Mouse (Mus musculus) urinary bladder, postnatal 14 days (tissue): Measurements from ENCODE around the gene Sirt2.

Source experiments
- DNase-seq: peaks from one replicate; pipeline ENCODE4 v3.0.0; 2021; ENCODE audit warnings: low spot score

Gene Sirt2

GRCm38 (mm10) chr7:28795832-28796231 is 29.3 kb downstream of the Sirt2 start:
- no peak for DNase-seq

DNA sequence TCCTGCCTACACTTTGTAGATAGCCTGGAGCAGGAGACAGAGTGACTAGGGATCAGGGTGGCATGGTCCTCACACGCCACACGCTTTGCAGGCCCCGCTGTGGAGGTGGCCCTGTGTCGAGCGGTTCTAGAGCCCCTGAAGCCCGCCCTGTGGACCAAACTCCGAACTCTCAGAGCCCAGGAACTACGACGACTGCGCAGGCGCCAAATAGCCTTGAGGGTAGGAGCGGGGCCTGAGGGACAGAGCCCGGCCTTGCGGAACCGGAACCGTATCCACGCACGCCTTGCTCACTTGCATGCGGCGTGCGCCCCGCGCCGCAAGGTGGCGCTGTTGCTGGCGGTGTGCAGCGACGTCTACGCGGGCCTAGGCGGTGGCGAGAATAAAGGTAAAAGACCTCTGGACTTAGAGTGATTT is 30.0 kb downstream of the Sirt2 start:
- DNase-seq = peak; percentile 87

- DNase-seq = no peak
Measured at GRCm38 (mm10) chr7:28799994-28800393, 33.5 kb downstream of the Sirt2 start.

GRCm38 (mm10) chr7:28801451-28801850 is 34.9 kb downstream of the Sirt2 start:
- no peak for DNase-seq

- peak; percentile 88 for DNase-seq
Measured at GRCm38 (mm10) chr7:28801901-28802670, 35.6 kb downstream of the Sirt2 start.

- DNase-seq = peak; percentile 60
Measured at GRCm38 (mm10) chr7:28802846-28803588, 36.5 kb downstream of the Sirt2 start.

DNA sequence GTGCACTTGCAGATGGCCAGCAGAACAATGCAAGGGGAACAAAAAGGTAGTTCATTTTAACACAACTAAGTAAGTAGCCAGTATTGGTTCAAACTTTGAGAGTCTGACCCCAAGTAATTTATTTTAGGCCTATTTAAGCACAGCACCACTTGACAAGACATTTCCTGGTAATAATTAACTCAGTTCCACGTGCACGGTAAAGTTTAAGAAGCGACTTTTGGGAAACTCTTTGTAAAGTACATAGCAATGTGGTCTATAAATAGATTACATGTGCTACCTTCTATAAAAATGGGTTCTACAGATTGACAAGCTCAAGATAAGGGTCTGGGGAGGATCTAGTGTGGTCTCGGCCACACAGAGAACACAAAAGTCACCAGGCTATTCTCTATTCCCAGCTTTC is 37.2 kb downstream of the Sirt2 start:
- no peak for DNase-seq

DNA sequence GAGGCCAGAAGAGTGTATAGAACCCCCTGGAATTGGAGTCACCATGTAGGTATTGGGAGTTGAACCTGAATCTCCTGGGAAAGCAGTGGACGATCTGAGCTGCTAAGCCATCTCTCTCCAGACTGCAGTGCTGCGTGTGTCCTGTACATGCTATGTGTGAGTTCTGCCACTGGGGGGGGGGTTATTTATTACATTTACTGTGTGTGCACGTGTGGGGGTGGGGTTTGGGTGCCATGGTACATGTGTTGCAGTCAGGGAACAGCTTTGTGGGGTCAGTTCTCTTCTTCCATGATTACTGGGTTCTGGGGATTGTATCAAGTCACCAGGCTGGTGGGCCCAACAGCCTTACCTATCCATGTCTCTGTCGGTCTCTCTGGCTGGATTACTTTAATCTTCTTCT is 40.3 kb downstream of the Sirt2 start:
- DNase-seq = no peak

- peak; percentile 46 for DNase-seq
Measured at GRCm38 (mm10) chr7:28807641-28808220, 41.2 kb downstream of the Sirt2 start.

- peak; percentile 68 for DNase-seq
Measured at GRCm38 (mm10) chr7:28808221-28808941, 41.8 kb downstream of the Sirt2 start, which contains the start of gene Hnrnpl. Gene Hnrnpl, plus strand, starts transcription at chr7:28808541.

GRCm38 (mm10) chr7:28808957-28809393 is 42.4 kb downstream of the Sirt2 start:
- DNase-seq = peak; percentile 97

DNA sequence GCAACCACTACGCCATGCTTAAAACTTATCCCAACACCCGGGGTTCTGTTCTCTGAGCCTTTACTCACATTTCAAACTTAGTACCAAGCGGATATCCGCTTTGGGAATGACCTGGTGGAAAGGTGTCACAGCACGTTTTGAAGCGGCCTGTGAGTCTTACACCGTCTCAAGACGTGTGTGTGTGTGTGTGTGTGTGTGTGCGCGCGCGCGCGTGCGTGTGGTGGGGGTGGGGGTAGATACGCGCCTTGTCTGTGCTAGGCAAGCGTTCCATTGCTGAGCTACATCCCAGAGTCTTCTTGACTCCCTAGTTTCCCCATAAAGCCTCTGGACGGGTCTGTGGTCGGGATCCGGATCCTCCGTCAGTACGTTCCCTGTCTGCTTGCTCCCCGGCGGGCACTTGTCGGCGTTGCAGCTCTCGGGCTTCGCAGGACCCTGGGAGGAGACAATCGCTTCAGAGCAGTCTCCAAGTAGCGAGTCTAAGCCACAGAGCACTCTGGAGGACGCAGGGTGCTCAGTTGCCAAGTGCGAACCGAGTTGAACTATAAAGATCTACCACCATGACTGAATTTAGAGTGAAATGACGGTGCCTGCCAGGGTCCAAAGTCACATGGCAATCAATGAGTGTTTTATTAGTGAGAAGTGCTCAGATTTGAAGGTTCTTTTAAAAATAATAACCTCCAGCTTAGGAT is 43.0 kb downstream of the Sirt2 start:
- peak; percentile 68 for DNase-seq

DNA sequence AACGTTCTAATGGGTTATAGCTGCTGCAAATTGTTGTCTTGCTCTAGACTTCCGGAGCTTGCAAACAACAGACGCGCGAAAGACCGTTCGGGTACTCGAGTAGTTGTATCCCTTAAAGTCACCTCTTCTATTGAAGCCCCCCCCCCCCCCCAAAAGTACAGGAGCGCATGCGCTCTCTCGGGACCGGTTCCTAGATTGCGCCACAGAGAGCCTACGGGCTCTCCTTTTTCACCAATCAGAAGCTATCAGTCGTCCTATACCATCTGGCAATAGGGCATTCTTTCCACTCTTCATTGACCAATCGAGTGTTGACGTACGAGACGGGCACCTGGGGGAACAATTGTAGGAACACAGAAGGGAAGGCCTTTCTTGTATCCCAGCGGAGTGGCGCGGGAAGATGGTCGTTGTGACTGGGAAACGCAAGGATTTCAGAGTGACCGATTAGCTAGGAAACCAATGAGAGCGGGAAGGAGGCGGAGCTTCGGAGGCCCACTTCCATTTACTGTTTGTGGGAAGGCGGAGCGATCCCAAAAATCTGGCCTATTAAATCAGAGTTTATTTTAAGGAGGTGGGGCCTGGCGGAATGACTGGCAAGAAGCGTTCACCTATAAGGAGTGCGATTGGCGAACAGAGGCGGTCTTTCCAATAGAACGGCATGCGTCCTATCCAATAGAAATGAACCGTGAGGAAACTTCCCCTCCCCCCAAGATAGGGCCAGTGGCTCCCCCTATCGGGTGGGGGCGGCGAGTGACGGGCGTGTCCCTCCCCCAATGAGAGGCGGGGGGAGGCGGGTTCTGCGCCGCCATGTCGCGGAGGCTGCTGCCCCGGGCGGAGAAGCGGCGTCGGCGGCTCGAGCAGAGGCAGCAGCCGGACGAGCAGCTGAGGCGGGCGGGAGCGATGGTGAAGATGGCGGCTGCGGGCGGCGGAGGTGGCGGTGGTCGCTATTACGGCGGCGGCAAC is 43.9 kb downstream of the Sirt2 start:
- DNase-seq = peak; percentile 96

DNA sequence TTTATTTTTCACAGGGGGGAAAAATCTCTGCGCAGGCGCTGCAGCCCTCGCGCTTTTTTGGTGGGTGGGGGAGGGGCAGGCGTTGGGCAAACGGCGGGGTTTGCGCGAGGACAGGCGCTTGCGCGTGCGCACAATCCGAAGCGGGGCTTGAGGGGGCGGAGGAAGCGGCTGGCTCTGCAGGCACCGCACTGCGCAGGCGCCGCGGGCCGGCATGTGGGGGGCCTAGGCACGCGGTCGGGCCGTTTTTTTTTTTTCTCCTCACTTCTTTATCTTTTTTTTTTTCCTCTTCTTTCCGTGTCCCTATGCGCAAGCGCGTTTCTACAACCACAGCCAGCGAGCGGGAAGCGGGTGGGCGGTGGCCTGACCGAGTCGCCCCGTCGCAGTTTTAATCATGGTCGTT is 44.7 kb downstream of the Sirt2 start:
- peak; percentile 94 for DNase-seq

- DNase-seq = no peak
Measured at GRCm38 (mm10) chr7:28811640-28812275, 45.2 kb downstream of the Sirt2 start.

GRCm38 (mm10) chr7:28812436-28812835 is 45.9 kb downstream of the Sirt2 start:
- DNase-seq = no peak

DNA sequence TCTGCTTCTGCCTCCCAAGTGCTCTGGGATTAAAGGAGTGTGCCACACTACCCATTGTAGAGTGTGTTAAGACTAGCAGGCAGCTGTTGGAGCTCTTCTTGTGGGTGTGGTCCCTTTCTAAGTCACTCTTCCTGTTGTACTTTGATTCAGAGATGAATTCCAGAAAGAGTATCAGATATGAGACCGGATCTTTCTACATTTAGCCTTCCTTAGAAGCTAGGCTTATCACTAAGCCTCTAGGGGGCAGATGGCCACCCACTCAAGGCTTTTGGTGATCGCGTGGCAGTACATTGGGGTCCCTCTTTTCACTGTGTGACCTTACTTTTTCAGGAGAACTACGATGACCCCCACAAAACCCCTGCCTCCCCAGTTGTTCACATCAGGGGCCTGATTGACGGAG is 46.4 kb downstream of the Sirt2 start:
- no peak for DNase-seq

- no peak for DNase-seq
Measured at GRCm38 (mm10) chr7:28814306-28815034, 47.9 kb downstream of the Sirt2 start.

DNA sequence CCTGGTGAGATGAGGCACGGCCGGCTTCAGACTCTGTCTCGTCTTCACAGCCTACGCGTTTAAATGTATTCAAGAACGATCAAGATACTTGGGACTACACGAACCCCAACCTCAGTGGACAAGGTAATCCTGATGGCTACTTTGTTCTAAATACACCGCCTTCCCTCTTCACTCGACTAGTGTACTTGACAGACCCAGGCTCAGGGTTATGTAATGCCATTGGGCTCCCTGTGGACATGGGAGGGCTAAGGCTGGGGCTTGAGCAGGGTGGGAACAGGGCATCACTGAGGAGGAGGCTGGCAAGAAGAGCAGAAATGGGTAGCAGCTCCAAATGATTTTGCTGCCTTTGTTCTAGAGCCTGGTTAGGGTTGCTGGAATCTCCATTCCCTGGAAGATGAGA is 48.7 kb downstream of the Sirt2 start:
- DNase-seq = no peak
